Mouse (Mus musculus) liver, embryonic 13.5 days (tissue): ENCODE data around the gene Ppp1r18. TPM values are rescaled to one million over a fixed set of nuclear protein-coding genes. Genes with fewer than 3 reads are reported as not detected.

Experiments used
- ATAC-seq: fragments of 200-750 bp; cut with Nextera tagmentation; 2 replicates; pipeline ENCODE4 v1.8.0; 2017; ENCODE audit warnings: low read depth, mild to moderate bottlenecking, moderate number of reproducible peaks, moderate library complexity
- DNase-seq: peaks from one replicate; pipeline ENCODE4 v3.0.0; 2022
- H3K27ac ChIP-seq: fragments of 300-500 bp; sonication (generic); 2 replicates; pipeline ENCODE4 v1.5.1; 2015; ENCODE audit warnings: moderate library complexity, mild to moderate bottlenecking, inconsistent platforms
- H3K27me3 ChIP-seq: fragments of 300-500 bp; sonication (generic); 2 replicates; pipeline ENCODE4 v1.6.1; 2015; ENCODE audit warnings: mild to moderate bottlenecking, inconsistent platforms
- H3K36me3 ChIP-seq: fragments of 300-500 bp; sonication (generic); 2 replicates; pipeline ENCODE4 v1.6.1; 2015; ENCODE audit warnings: mild to moderate bottlenecking, inconsistent platforms
- H3K4me1 ChIP-seq: fragments of 300-500 bp; sonication (generic); replicated peaks from 2 replicates; pipeline ENCODE4 v1.6.1; 2015; ENCODE audit warnings: inconsistent platforms
- H3K4me2 ChIP-seq: fragments of 300-500 bp; sonication (generic); 2 replicates; pipeline ENCODE4 v1.6.1; 2015; ENCODE audit warnings: inconsistent platforms, mild to moderate bottlenecking, moderate library complexity
- H3K4me3 ChIP-seq: fragments of 300-500 bp; sonication (generic); replicated peaks from 2 replicates; pipeline ENCODE4 v1.5.1; 2015; ENCODE audit warnings: mild to moderate bottlenecking, inconsistent platforms
- H3K9ac ChIP-seq: fragments of 300-500 bp; sonication (generic); 2 replicates; pipeline ENCODE4 v1.6.1; 2015; ENCODE audit warnings: mild to moderate bottlenecking, inconsistent platforms
- H3K9me3 ChIP-seq: fragments of 300-500 bp; sonication (generic); replicated peaks from 2 replicates; pipeline ENCODE4 v1.6.1; 2016; ENCODE audit warnings: inconsistent platforms
- WGBS: fragments of 180-500 bp; shearing (Covaris S2); methylation state at CpG from one replicate; pipeline ENCODE4 v1.1.7; 2015; ENCODE audit not compliant: insufficient replicate concordance; 5-methylcytosine and 5-hydroxymethylcytosine counted together
- polyA plus RNA-seq: library from polyadenylated mRNA; unstranded; fragments of >200 nt; fragmentation: Nextera tagmentation; extraction: Ambion mirVana; gene quantifications from 2 replicates; pipeline ENCODE4 v1.2.1, GENCODE M21; 2015

The Ppp1r18 gene
- polyA plus RNA-seq, 1 experiment from 2014 or later, result 8.0 TPM

- peaks cover 80% of the 10 kb centered on the region for H3K4me1 ChIP-seq
- no peak overlapping the region; the same call in 1 of the 2 replicates for H3K4me3 ChIP-seq
- WGBS, result 75% methylated on average over 13 of the region's 13 CpGs
- H3K27ac ChIP-seq, result peak overlapping the region; percentile 97
- DNase-seq (no peak), ATAC-seq (peak; percentile 29; the same call in 1 of the 2 replicates)
- peaks cover 43% of the 10 kb centered on the region for H3K36me3 ChIP-seq
- H3K9ac ChIP-seq, result peak overlapping the region; percentile 93
- H3K27me3 ChIP-seq, result no peaks in the 10 kb centered on the region
- H3K4me2 ChIP-seq, result peak overlapping the region; percentile 97
- no peaks in the 10 kb centered on the region for H3K9me3 ChIP-seq
These were observed 40.1 kb upstream of the Ppp1r18 start for GRCm38 (mm10) chr17:35825109-35825850.

- Histone ChIP-seq H3K36me3 (peaks cover 75% of the 10 kb centered on the region), H3K27ac (peak overlapping the region; percentile 47), H3K4me1 (peaks cover 76% of the 10 kb centered on the region), H3K4me3 (0 out of 2 replicates have a peak overlapping the region, but pooled peaks have one; percentile 6), H3K9ac (peak overlapping the region; percentile 50; the same call in 1 of the 2 replicates), H3K9me3 (no peaks in the 10 kb centered on the region), H3K27me3 (no peaks in the 10 kb centered on the region), H3K4me2 (peak overlapping the region; percentile 48)
- peak; percentile 78 for DNase-seq
- peak; percentile 68 for ATAC-seq
- 4% methylated on average over 21 of the region's 21 CpGs for WGBS
These were observed 35.7 kb upstream of the Ppp1r18 start for GRCm38 (mm10) chr17:35829737-35830136.

- WGBS, result 70% methylated on average over 8 of the region's 8 CpGs
- Histone ChIP-seq H3K9ac (no peak overlapping the region), H3K27ac (peak overlapping the region; percentile 65)
These were observed 32.8 kb upstream of the Ppp1r18 start for GRCm38 (mm10) chr17:35832400-35833238.

GRCm38 (mm10) chr17:35833239-35833751, 32.1 kb upstream of the Ppp1r18 start:
- H3K36me3 ChIP-seq, result peaks cover 67% of the 10 kb centered on the region
- H3K27ac ChIP-seq, result peak overlapping the region; percentile 65
- no peak overlapping the region for H3K4me3 ChIP-seq
- no peaks in the 10 kb centered on the region for H3K9me3 ChIP-seq
- 19% methylated on average over 5 of the region's 5 CpGs for WGBS
- H3K27me3 ChIP-seq, result no peaks in the 10 kb centered on the region
- ATAC-seq (no peak), DNase-seq (no peak)
- H3K9ac ChIP-seq, result 0 out of 2 replicates have a peak overlapping the region, but pooled peaks have one; percentile 98
- H3K4me2 ChIP-seq, result 0 out of 2 replicates have a peak overlapping the region, but pooled peaks have one; percentile 0
- peaks cover 73% of the 10 kb centered on the region for H3K4me1 ChIP-seq

More at GRCm38 (mm10) chr17:35832400-35833238, 32.8 kb upstream of the Ppp1r18 start:
- Histone ChIP-seq H3K36me3 (peaks cover 73% of the 10 kb centered on the region), H3K4me3 (no peak overlapping the region), H3K27me3 (no peaks in the 10 kb centered on the region), H3K4me2 (no peak overlapping the region), H3K4me1 (peaks cover 73% of the 10 kb centered on the region), H3K9me3 (no peaks in the 10 kb centered on the region)
- no peak for ATAC-seq
- DNase-seq, result no peak

- no peak for DNase-seq
- H3K9ac ChIP-seq, result peak overlapping the region; percentile 98; the same call in 1 of the 2 replicates
These were observed 31.5 kb upstream of the Ppp1r18 start for GRCm38 (mm10) chr17:35833894-35834293.

GRCm38 (mm10) chr17:35834696-35835422, 30.5 kb upstream of the Ppp1r18 start:
- Histone ChIP-seq H3K4me1 (peaks cover 76% of the 10 kb centered on the region), H3K9ac (peak overlapping the region; percentile 98), H3K9me3 (no peaks in the 10 kb centered on the region), H3K36me3 (peaks cover 58% of the 10 kb centered on the region), H3K4me2 (peak overlapping the region; percentile 95), H3K27ac (peak overlapping the region; percentile 45; the same call in 1 of the 2 replicates), H3K4me3 (peak overlapping the region; percentile 93), H3K27me3 (no peaks in the 10 kb centered on the region)
- WGBS, result 73% methylated on average over 26 of the region's 26 CpGs
- ATAC-seq (no peak), DNase-seq (no peak)

More at GRCm38 (mm10) chr17:35833894-35834293, 31.5 kb upstream of the Ppp1r18 start:
- Histone ChIP-seq H3K27me3 (no peaks in the 10 kb centered on the region), H3K27ac (peak overlapping the region; percentile 65), H3K4me2 (peak overlapping the region; percentile 95), H3K4me3 (0 out of 2 replicates have a peak overlapping the region, but pooled peaks have one; percentile 8), H3K4me1 (peaks cover 75% of the 10 kb centered on the region), H3K36me3 (peaks cover 62% of the 10 kb centered on the region), H3K9me3 (no peaks in the 10 kb centered on the region)
- WGBS, result 55% methylated on average over 5 of the region's 5 CpGs
- no peak for ATAC-seq

- peaks cover 76% of the 10 kb centered on the region for H3K4me1 ChIP-seq
- H3K4me3 ChIP-seq, result peak overlapping the region; percentile 93
- peak overlapping the region; percentile 95 for H3K4me2 ChIP-seq
- DNase-seq, result no peak
- H3K27me3 ChIP-seq, result no peaks in the 10 kb centered on the region
- H3K27ac ChIP-seq, result peak overlapping the region; percentile 98; the same call in 1 of the 2 replicates
- H3K9ac ChIP-seq, result peak overlapping the region; percentile 98
- H3K36me3 ChIP-seq, result peaks cover 56% of the 10 kb centered on the region
- 78% methylated on average over 26 of the region's 26 CpGs for WGBS
- no peaks in the 10 kb centered on the region for H3K9me3 ChIP-seq
- ATAC-seq, result no peak
These were observed 29.8 kb upstream of the Ppp1r18 start for GRCm38 (mm10) chr17:35835424-35836140.

GRCm38 (mm10) chr17:35836178-35836965, 29.0 kb upstream of the Ppp1r18 start:
- WGBS, result 8% methylated on average over 24 of the region's 24 CpGs
- Histone ChIP-seq H3K27me3 (no peaks in the 10 kb centered on the region), H3K4me3 (peak overlapping the region; percentile 93), H3K4me1 (peaks cover 70% of the 10 kb centered on the region), H3K9ac (peak overlapping the region; percentile 98), H3K27ac (peak overlapping the region; percentile 98), H3K4me2 (peak overlapping the region; percentile 95), H3K36me3 (peaks cover 49% of the 10 kb centered on the region), H3K9me3 (no peaks in the 10 kb centered on the region)
- ATAC-seq (no peak), DNase-seq (peak; percentile 64)

- Histone ChIP-seq H3K9ac (peak overlapping the region; percentile 98), H3K9me3 (no peaks in the 10 kb centered on the region), H3K4me3 (peak overlapping the region; percentile 93), H3K36me3 (peaks cover 49% of the 10 kb centered on the region), H3K27ac (peak overlapping the region; percentile 98), H3K27me3 (no peaks in the 10 kb centered on the region), H3K4me1 (peaks cover 74% of the 10 kb centered on the region), H3K4me2 (peak overlapping the region; percentile 95)
- peak; percentile 31 for ATAC-seq
- peak; percentile 88 for DNase-seq
- under 1% methylated on average over 21 of the region's 25 CpGs for WGBS
These were observed 28.4 kb upstream of the Ppp1r18 start for GRCm38 (mm10) chr17:35836991-35837422.
